Mouse (Mus musculus): ENCODE data around the gene Cux2. TPM values are rescaled to one million over a fixed set of nuclear protein-coding genes. Genes with fewer than 3 reads are reported as not detected.
A peak's percentile ranks its signal among the peaks of the same experiment; 100 is the strongest.

Gene Cux2
- polyA plus RNA-seq, 1 experiment = 36.7 TPM

DNA sequence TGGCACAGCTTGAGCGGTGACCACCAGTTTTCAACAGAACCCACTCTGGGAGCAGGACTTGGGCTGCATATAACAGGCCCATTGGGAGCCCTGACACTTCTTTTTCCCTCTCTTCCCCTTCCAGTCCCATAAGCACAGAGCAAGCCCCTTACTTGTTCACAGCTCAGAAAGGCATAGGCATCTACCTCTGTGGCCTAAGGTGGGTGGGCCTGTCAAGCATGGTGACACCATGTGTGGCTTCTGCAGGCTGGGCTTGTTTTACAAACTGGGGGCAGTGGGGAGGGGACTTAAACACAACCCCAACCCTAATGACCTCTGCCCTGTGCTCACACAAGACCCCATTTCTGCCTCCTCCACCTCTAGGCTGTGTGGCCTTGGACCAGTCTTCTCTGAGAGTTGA lies 226.2 kb downstream of the Cux2 start:
- no peak for DNase-seq
- Histone ChIP-seq H3K27ac (ENCODE audit: insufficient read depth, low read length) (0 out of 2 replicates have a peak overlapping the region, but pooled peaks have one; percentile 37), H3K4me1 (ENCODE audit: control insufficient read depth, insufficient read depth, low read length) (peaks cover 70% of the 10 kb centered on the region), H3K4me3 (replicated peaks; ENCODE audit: insufficient read depth, low read depth, low read length) (no peak overlapping the region), H3K27me3 (ENCODE audit: control insufficient read depth, insufficient read depth, low read length) (no peaks in the 10 kb centered on the region)
- TF ChIP-seq POLR2A (IDR thresholded peaks at IDR 0.05; ENCODE audit: borderline replicate concordance, insufficient read depth, low read length) (no peak), CTCF (IDR thresholded peaks at IDR 0.05; ENCODE audit: borderline replicate concordance, insufficient read depth, low read depth, low read length) (no peak)
- 50% methylated on average over 1 of the region's 1 CpGs for WGBS

DNA sequence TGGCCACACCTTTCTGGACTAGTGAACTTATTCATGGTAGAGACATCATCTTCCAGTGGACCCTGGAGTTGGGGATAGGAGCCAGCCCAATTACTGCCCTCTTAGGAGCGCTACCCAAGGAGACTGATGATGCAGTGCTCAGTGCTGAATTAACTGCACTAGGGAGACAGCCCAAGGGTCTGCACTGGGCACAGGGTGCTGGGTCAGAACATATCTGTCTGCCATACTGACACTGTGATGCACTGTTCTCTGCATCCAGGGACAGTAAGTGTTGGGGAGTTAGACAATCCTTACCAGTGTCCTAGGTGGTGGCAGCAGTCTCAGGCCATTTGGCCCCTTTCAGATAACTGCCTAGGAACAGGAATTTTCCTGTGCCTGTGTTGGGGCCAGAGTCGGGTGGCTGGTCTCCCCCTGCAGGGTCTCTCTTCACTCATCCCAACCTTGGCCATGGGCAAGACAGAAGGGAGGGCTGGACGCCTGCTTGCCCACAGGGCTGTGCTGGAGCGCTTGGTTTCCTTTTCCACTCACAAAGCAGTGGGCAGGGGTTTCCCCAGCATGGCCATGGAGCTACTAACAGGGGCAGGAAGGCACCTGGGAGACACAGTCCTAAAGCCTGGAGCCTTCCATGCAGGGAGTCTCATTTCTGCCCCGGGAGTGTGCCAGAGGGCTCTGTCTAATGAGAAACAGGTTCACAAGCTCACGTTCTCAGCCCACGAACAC lies 227.0 kb downstream of the Cux2 start:
- Histone ChIP-seq H3K4me1 (ENCODE audit: control insufficient read depth, insufficient read depth, low read length) (peaks cover 65% of the 10 kb centered on the region), H3K27me3 (ENCODE audit: control insufficient read depth, insufficient read depth, low read length) (no peaks in the 10 kb centered on the region), H3K27ac (ENCODE audit: insufficient read depth, low read length) (no peak overlapping the region), H3K4me3 (replicated peaks; ENCODE audit: insufficient read depth, low read depth, low read length) (no peak overlapping the region)
- WGBS = 26% methylated on average over 7 of the region's 7 CpGs
- peak; percentile 17 to 31 for DNase-seq
- TF ChIP-seq CTCF (IDR thresholded peaks at IDR 0.05; ENCODE audit: borderline replicate concordance, insufficient read depth, low read depth, low read length) = no peak
- TF ChIP-seq POLR2A (IDR thresholded peaks at IDR 0.05; ENCODE audit: borderline replicate concordance, insufficient read depth, low read length) = no peak

DNA sequence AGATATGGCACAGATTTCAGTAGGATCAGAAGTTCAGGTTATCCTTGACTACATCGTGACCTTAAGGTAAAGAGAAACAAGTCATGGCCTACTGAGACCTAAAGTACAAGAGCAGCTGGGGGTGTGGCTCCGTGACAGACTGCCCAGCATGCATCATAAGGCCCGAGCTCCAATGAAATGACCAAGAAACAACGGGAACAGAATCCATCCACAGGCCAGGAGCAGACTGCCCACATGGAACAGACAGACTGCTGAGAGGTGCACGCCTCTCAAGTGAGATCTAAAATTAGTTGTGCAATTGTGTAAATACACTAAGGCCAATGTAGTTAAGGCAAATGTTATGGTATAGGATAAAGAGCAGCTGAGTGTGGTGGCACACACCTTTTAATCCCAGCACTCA lies 228.3 kb downstream of the Cux2 start:
- DNase-seq = peak; percentile 50 to 69
- TF ChIP-seq CTCF (IDR thresholded peaks at IDR 0.05; ENCODE audit: borderline replicate concordance, insufficient read depth, low read depth, low read length) = no peak
- TF ChIP-seq POLR2A (IDR thresholded peaks at IDR 0.05; ENCODE audit: borderline replicate concordance, insufficient read depth, low read length) = no peak
- Histone ChIP-seq H3K27ac (ENCODE audit: insufficient read depth, low read length) (no peak overlapping the region), H3K27me3 (ENCODE audit: control insufficient read depth, insufficient read depth, low read length) (no peaks in the 10 kb centered on the region), H3K4me1 (ENCODE audit: control insufficient read depth, insufficient read depth, low read length) (peaks cover 56% of the 10 kb centered on the region), H3K4me3 (replicated peaks; ENCODE audit: insufficient read depth, low read depth, low read length) (no peak overlapping the region)
- WGBS = 7% methylated on average over 5 of the region's 5 CpGs

DNA sequence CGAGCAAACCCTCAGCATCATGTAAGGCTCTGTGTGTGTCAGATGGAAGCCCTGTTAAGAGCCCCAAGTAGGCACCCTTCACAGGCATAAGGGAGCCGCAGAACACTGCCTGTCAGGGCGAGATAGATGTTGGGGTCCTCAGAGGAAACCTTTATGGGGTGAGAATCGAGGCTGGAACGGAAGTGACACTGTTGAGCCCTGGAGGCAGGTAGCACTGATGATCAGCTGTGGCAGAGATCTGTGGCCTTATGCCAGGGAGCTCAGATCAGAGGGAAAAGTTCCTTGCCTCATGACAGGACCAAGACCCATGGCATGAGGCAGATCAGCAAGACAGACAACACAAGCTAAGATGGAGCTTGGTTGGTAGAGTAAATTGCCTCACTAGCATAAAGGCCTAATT lies 228.8 kb downstream of the Cux2 start:
- peak; percentile 33 to 36 for DNase-seq
- TF ChIP-seq CTCF (IDR thresholded peaks at IDR 0.05; ENCODE audit: borderline replicate concordance, insufficient read depth, low read depth, low read length) (no peak), POLR2A (IDR thresholded peaks at IDR 0.05; ENCODE audit: borderline replicate concordance, insufficient read depth, low read length) (no peak)
- no peak overlapping the region for H3K27ac ChIP-seq (ENCODE audit: insufficient read depth, low read length)
- 60% methylated on average over 5 of the region's 5 CpGs for WGBS
- peaks cover 52% of the 10 kb centered on the region for H3K4me1 ChIP-seq (ENCODE audit: control insufficient read depth, insufficient read depth, low read length)
- H3K27me3 ChIP-seq (ENCODE audit: control insufficient read depth, insufficient read depth, low read length) = no peaks in the 10 kb centered on the region
- H3K4me3 ChIP-seq (replicated peaks; ENCODE audit: insufficient read depth, low read depth, low read length) = no peak overlapping the region

DNA sequence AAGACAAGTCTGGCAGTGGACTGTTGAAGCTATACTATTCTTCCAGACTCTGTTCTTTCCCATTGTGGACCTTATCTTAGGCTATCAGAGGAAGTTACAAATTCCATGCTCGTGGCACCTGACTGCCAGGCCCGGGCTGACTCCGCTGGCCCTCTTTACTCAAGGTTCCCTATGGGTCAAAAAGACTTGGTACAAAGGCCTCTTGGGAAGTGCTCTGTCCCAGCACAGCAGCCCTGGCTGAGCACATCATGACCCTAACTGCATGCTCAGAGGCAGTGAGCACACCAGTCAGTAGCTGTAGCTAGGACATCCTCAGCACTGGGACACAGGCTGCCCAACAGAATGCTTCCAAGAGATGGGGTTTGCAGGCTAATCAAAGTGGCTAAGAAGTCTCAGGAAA lies 229.2 kb downstream of the Cux2 start:
- WGBS = 81% methylated on average over 3 of the region's 3 CpGs
- Histone ChIP-seq H3K27me3 (ENCODE audit: control insufficient read depth, insufficient read depth, low read length) (no peaks in the 10 kb centered on the region), H3K4me3 (replicated peaks; ENCODE audit: insufficient read depth, low read depth, low read length) (no peak overlapping the region), H3K4me1 (ENCODE audit: control insufficient read depth, insufficient read depth, low read length) (peaks cover 51% of the 10 kb centered on the region), H3K27ac (ENCODE audit: insufficient read depth, low read length) (no peak overlapping the region)
- DNase-seq = no peak
- no peak for TF ChIP-seq POLR2A (IDR thresholded peaks at IDR 0.05; ENCODE audit: borderline replicate concordance, insufficient read depth, low read length)
- no peak for TF ChIP-seq CTCF (IDR thresholded peaks at IDR 0.05; ENCODE audit: borderline replicate concordance, insufficient read depth, low read depth, low read length)

DNA sequence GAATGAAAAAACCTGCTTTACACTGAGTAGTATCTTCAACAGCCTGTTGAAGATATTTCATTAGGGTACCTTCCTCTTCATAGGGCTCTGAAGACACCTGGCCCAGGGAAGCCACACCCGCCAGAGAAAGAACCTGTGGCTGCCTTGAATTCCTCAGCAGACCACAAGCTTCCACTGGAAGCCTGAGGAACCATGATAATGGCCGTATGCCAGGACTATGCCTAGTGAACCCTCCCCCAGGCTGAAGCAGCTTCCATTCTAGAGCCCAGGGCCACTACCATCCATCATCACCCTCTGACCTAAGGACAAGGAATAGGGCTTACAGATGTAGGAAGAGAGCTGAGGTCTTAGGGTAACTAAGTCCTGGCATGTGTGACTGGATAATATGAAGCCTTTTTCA lies 229.7 kb downstream of the Cux2 start:
- WGBS = 77% methylated on average over 2 of the region's 2 CpGs
- Histone ChIP-seq H3K4me1 (ENCODE audit: control insufficient read depth, insufficient read depth, low read length) (peaks cover 46% of the 10 kb centered on the region), H3K27ac (ENCODE audit: insufficient read depth, low read length) (no peak overlapping the region), H3K4me3 (replicated peaks; ENCODE audit: insufficient read depth, low read depth, low read length) (no peak overlapping the region), H3K27me3 (ENCODE audit: control insufficient read depth, insufficient read depth, low read length) (no peaks in the 10 kb centered on the region)
- TF ChIP-seq POLR2A (IDR thresholded peaks at IDR 0.05; ENCODE audit: borderline replicate concordance, insufficient read depth, low read length) = no peak
- DNase-seq = peak in 1 of 2 experiments; percentile 17

GRCm38 (mm10) chr5:121819559-121819958 lies 230.3 kb downstream of the Cux2 start:
- 91% methylated on average over 5 of the region's 5 CpGs for WGBS
- DNase-seq = no peak
- Histone ChIP-seq H3K27ac (ENCODE audit: insufficient read depth, low read length) (no peak overlapping the region), H3K27me3 (ENCODE audit: control insufficient read depth, insufficient read depth, low read length) (no peaks in the 10 kb centered on the region), H3K4me1 (ENCODE audit: control insufficient read depth, insufficient read depth, low read length) (peaks cover 44% of the 10 kb centered on the region), H3K4me3 (replicated peaks; ENCODE audit: insufficient read depth, low read depth, low read length) (no peak overlapping the region)
- TF ChIP-seq CTCF (IDR thresholded peaks at IDR 0.05; ENCODE audit: borderline replicate concordance, insufficient read depth, low read depth, low read length) (no peak), POLR2A (IDR thresholded peaks at IDR 0.05; ENCODE audit: borderline replicate concordance, insufficient read depth, low read length) (no peak)

- TF ChIP-seq CTCF (IDR thresholded peaks at IDR 0.05; ENCODE audit: borderline replicate concordance, insufficient read depth, low read depth, low read length) (no peak), POLR2A (IDR thresholded peaks at IDR 0.05; ENCODE audit: borderline replicate concordance, insufficient read depth, low read length) (no peak)
- WGBS = 96% methylated on average over 4 of the region's 4 CpGs
- no peaks in the 10 kb centered on the region for H3K27me3 ChIP-seq (ENCODE audit: control insufficient read depth, insufficient read depth, low read length)
- H3K4me3 ChIP-seq (replicated peaks; ENCODE audit: insufficient read depth, low read depth, low read length) = no peak overlapping the region
- H3K4me1 ChIP-seq (ENCODE audit: control insufficient read depth, insufficient read depth, low read length) = peaks cover 39% of the 10 kb centered on the region
- no peak overlapping the region for H3K27ac ChIP-seq (ENCODE audit: insufficient read depth, low read length)
- DNase-seq = peak in 1 of 2 experiments; percentile 28
Measured at GRCm38 (mm10) chr5:121818862-121819261, 231.0 kb downstream of the Cux2 start.

Measured in cerebellum, adult 2 months (tissue).